Mouse (Mus musculus) C2C12 (cell line): ENCODE data around the gene 1700113H08Rik.

Source experiments
- CEBPB ChIP-seq: IDR thresholded peaks from one replicate; pipeline ENCODE4 v1.6.1; 2011; ENCODE audit warnings: low read depth, mild to moderate bottlenecking, control low read depth, moderate library complexity
- CTCF ChIP-seq: IDR thresholded peaks from one replicate; pipeline ENCODE4 v1.5.1; 2011; ENCODE audit not compliant: control insufficient read depth, insufficient read depth, insufficient read length
- FOSL1 ChIP-seq: IDR thresholded peaks from one replicate; pipeline ENCODE4 v1.8.0; 2011; ENCODE audit warnings: mild to moderate bottlenecking, low read length; ENCODE audit not compliant: poor library complexity, insufficient read depth, severe bottlenecking
- MAX ChIP-seq: IDR thresholded peaks from one replicate; pipeline ENCODE4 v1.6.1; 2011; ENCODE audit warnings: mild to moderate bottlenecking, control low read depth
- MYOD1 ChIP-seq: IDR thresholded peaks from one replicate; pipeline ENCODE4 v1.6.1; 2011; ENCODE audit warnings: low read depth; ENCODE audit not compliant: control insufficient read depth, insufficient read length
- MYOG ChIP-seq: IDR thresholded peaks from one replicate; pipeline ENCODE4 v1.6.1; 2011; ENCODE audit not compliant: control insufficient read depth, insufficient read length; ENCODE audit errors: extremely low read depth
- USF1 ChIP-seq: IDR thresholded peaks from one replicate; pipeline ENCODE4 v1.6.1; 2011; ENCODE audit warnings: low read depth, mild to moderate bottlenecking, control low read depth, moderate library complexity

DNA sequence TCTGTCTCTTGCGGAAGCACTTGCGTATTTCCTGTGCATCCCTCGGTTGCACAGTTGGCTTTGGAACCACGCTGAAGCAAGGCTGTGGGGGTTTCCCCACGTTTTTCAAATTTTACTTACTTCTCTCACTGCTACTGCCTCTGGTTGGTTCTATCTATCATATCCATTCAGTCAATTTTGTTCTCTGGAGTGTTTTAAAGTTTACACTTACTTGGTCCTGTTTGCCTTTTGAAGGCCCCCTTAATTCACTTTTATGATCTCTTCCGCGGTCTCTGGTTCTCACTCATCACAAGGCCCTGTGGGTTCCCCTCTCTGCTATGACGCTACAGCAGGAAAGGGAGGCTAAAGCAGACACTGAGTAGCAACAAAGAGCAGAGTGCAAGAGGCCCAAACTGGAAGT, 45.4 kb downstream of the 1700113H08Rik start:
- TF ChIP-seq CTCF (no peak), USF1 (no peak), MYOD1 (no peak), CEBPB (no peak), MAX (no peak), MYOG (no peak), FOSL1 (no peak)
